Mouse (Mus musculus) v-Abl transformed pro-B cells (cell line): Measurements from ENCODE around the gene Fbxw7.

Experiments
- in situ Hi-C, 2 experiments: fragments of 400-800 bp; cut with MboI; formaldehyde crosslinking; loops; one replicate each; pipeline ENCODE4 v1.15.1; 2025; ENCODE audit not compliant: unreplicated experiment in 2 of 2

Fbxw7 gene

GRCm38 (mm10) chr3:84814762-84815381 lies at the start of gene Fbxw7:
Gene Fbxw7, plus strand, starts transcription at chr3:84815268.
- in situ Hi-C loops = no loop called here

GRCm38 (mm10) chr3:84768940-84769339 lies 46.1 kb upstream of the Fbxw7 start:
- in situ Hi-C loops = no loop called here

- in situ Hi-C loops = no loop called here
These were observed 45.7 kb upstream of the Fbxw7 start for GRCm38 (mm10) chr3:84769411-84769810.

- in situ Hi-C loops = no loop called here
These were observed 44.5 kb upstream of the Fbxw7 start for GRCm38 (mm10) chr3:84770518-84770917.

- in situ Hi-C loops = no loop called here
These were observed 43.1 kb upstream of the Fbxw7 start for GRCm38 (mm10) chr3:84771980-84772379.

- in situ Hi-C loops = no loop called here
These were observed 40.6 kb upstream of the Fbxw7 start for GRCm38 (mm10) chr3:84774246-84775066.

- in situ Hi-C loops = no loop called here
These were observed 40.0 kb upstream of the Fbxw7 start for GRCm38 (mm10) chr3:84775067-84775423.

- in situ Hi-C loops = no loop called here
These were observed 39.5 kb upstream of the Fbxw7 start for GRCm38 (mm10) chr3:84775577-84775976.

- in situ Hi-C loops = no loop called here
These were observed 39.0 kb upstream of the Fbxw7 start for GRCm38 (mm10) chr3:84776084-84776483.

GRCm38 (mm10) chr3:84787914-84788313 lies 27.2 kb upstream of the Fbxw7 start:
- in situ Hi-C loops = no loop called here

GRCm38 (mm10) chr3:84804036-84804435 lies 11.0 kb upstream of the Fbxw7 start:
- in situ Hi-C loops = loop anchor here in 1 of 2 experiments (5.0 kb wide), 1 partner anchor 43 kb away; no protein-coding TSS in a partner anchor

GRCm38 (mm10) chr3:84806206-84806605 lies 8.9 kb upstream of the Fbxw7 start:
- in situ Hi-C loops = no loop called here

GRCm38 (mm10) chr3:84807826-84808225 lies 7.2 kb upstream of the Fbxw7 start:
- in situ Hi-C loops = no loop called here

GRCm38 (mm10) chr3:84808906-84809305 lies 6.2 kb upstream of the Fbxw7 start:
- in situ Hi-C loops = no loop called here

GRCm38 (mm10) chr3:84810803-84811202 lies 4.3 kb upstream of the Fbxw7 start:
- in situ Hi-C loops = no loop called here

GRCm38 (mm10) chr3:84813436-84814156 lies 1.5 kb upstream of the Fbxw7 start:
- in situ Hi-C loops = no loop called here

GRCm38 (mm10) chr3:84814157-84814761 lies 809 bp upstream of the Fbxw7 start:
- in situ Hi-C loops = no loop called here

GRCm38 (mm10) chr3:84815461-84815860 lies 393 bp downstream of the Fbxw7 start:
- in situ Hi-C loops = no loop called here

GRCm38 (mm10) chr3:84816951-84817350 lies 1.9 kb downstream of the Fbxw7 start:
- in situ Hi-C loops = no loop called here

- in situ Hi-C loops = no loop called here
These were observed 5.7 kb downstream of the Fbxw7 start for GRCm38 (mm10) chr3:84820654-84821201.

GRCm38 (mm10) chr3:84825990-84826389 lies 10.9 kb downstream of the Fbxw7 start:
- in situ Hi-C loops = no loop called here
